Mouse (Mus musculus): ENCODE measurements around the gene Tnfaip8l2. TPM values are rescaled to one million over a fixed set of nuclear protein-coding genes. Genes with fewer than 3 reads are reported as not detected.
"Not testable (repeated sequence)": the region's sequence is repeated elsewhere in the genome, so short reads cannot be mapped to it uniquely, and the experiment has no call there.

The Tnfaip8l2 gene
- total RNA-seq, 2 experiments from 2014 or later, result 3.1 to 8.1 TPM

DNA sequence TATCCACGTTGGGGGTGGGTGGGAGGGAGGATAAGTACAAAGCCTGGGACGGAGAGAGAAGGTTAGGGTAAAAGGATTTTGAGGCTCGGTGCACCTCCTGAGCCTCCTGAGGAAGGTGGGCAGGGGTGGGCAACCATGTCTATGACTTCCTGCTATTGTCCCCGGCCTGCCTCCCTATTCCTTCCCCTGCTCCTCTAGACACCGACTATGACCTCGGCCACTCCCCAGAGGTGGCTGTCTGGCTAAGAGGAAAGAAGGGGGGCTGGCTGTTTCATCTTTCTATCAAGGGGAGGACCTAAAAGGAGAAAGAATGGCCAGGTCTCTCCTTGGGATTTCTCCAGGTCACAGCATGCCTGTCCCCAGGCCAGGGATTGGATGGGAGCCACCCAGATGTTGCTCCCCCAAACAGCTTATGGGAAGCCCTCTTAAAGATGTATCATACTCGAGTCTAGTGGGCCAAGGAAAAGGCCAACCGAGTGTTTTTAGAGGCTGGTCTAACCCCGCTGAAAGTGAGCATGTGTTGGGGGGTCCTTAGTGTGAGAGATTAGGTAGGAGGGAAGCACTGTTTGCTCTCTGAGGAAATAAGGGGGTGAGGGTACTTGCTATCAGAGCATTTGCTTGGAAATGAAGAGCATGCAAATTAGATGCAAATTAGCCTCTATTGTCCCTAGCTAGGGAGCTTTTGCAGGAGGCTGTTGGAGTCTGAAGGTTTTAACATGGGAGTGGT, 19.6 kb upstream of the Tnfaip8l2 start:
- no peak for ATAC-seq (replicated peaks; ENCODE audit: low FRiP score, low TSS enrichment, poor library complexity, severe bottlenecking)

DNA sequence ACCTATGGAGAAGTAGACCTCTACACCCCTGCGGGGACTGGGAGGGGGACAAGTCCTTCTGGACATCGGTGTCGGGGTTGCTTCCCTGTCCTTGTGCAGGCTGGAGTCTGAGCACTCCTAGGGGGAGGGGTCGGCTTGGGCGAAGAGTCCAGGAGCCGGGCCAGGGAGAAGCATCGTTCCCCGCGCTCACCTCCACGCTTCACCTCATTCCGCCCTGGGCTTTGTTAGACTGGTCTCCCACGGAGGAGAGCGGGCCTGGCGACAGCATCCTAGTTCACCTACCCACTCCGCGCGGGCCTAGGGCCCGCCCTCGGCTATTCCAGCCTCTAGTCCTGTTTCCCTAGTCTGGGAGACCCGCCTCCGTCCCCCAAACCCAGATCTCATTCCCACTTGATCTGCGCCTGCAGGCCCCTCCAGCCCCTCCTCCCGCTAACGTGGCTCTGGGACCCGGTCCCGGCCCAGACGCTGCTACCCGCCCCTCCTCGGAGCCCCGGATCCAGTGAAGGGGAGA, 18.9 kb upstream of the Tnfaip8l2 start:
- ATAC-seq (replicated peaks; ENCODE audit: low FRiP score, low TSS enrichment, poor library complexity, severe bottlenecking), result no peak

DNA sequence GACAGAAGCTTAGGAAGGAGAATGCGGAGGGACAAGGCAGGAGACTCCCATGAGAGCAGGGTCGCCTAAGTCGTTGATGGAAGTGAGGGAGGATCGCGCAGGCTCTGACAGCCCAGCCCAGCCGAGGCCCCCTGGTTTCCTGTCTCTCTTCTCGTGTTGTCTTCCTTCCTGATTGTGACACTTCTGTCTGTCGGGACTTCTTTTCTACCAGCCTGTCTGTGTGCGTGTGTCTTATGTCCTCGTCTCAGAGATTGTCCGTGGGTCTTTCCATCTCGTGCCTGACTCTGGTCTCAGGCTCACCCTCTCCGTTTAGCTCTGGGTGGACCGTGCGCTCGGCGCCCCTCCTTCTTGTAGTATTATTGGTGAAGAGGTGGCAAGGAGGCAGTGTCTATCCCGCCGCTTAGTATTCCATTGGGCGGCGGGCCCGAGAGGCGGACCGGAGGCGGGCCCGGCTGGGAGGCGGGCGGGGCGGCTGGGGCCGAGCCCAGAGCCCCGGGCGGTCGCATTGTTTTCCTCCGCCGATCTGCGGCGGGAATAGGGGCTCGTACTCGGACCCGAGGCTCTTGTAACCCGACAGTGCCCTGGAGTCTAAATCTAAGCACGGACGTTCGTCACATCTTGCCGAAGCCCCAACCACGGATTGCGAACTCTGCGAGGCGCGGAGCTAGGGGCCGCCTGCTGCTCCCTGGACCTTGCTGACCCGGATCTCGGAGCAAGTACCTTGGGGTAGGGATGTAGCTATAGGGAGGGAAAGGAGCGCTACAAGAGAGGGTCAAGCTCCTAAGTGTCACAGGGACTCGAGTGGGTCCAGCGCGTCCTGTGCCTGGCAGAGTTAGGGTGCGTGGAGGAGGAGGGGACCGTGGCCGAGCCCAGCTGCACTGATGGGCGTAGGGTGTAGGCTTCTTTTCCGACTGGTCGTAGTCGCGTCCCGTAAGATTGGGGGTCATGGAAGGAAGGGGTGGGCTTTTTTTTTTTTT, 18.1 kb upstream of the Tnfaip8l2 start, which contains the start of gene Sema6c:
Sema6c (plus strand) TSS at position 471 of the 977 bp plus-strand sequence.
- peak; percentile 97 for ATAC-seq (replicated peaks; ENCODE audit: low FRiP score, low TSS enrichment, poor library complexity, severe bottlenecking)

DNA sequence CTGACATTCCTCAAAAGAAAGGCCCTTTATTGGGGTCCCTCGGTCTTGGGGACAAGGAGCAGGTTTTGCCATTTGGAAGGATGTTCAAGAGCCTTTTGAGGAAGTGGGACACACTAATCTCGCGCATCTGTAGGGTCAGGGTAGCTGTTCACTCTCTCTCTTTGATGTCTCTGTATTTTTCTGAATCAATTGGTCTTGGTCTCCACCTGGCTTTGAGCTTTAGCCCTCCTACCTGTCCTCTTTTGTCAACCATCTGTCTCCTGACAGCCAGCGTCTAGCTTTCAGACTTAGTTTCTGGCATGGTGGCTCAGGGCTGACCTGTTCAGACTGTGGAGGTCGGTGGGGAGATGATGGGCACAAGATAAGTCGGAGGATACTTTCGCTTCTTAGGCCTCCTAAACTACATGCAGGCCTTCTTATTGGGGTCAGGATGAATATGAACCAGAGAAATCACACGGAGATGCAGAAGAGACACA, 17.4 kb upstream of the Tnfaip8l2 start:
- ATAC-seq (replicated peaks; ENCODE audit: low FRiP score, low TSS enrichment, poor library complexity, severe bottlenecking), result no peak

DNA sequence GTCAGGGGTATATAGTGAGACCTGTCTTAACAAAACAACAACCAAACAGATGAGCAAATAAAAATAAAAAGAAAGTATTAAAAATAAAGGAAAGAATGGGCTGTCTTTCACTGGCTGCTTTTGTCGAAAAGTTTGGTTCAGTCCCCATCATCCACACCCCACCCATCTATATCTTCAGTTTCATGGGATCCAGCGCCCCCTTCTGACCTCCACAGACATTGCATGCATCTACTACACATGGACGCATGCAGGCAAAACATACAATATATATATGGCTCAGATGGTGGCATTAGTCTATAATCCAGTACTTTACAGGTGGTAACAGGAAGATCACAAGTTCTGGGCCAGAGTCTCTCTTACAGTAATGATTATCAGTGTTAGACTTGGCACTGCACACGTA, 11.7 kb upstream of the Tnfaip8l2 start:
- peak; percentile 89 for ATAC-seq (replicated peaks; ENCODE audit: low FRiP score, low TSS enrichment, poor library complexity, severe bottlenecking)

DNA sequence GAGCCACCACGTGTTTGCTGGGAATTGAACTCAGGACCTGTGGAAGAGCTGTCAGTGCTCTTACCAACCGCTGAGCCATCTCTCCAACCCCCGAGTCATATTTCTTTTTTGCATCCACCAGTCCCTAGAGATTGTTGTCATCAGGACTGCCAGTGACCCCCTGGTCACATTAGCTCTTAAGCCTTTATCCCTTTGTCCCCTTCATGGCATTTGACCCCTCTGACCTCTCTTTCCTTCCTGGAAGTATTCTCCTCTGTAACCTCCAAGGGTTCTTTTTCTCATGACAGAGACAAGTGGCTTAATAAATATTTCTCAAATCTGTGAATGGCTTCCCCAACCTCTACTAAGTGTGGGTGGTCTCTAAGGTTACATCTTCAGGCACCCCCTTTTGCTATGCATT, 5.8 kb upstream of the Tnfaip8l2 start:
- no peak for ATAC-seq (replicated peaks; ENCODE audit: low FRiP score, low TSS enrichment, poor library complexity, severe bottlenecking)

DNA sequence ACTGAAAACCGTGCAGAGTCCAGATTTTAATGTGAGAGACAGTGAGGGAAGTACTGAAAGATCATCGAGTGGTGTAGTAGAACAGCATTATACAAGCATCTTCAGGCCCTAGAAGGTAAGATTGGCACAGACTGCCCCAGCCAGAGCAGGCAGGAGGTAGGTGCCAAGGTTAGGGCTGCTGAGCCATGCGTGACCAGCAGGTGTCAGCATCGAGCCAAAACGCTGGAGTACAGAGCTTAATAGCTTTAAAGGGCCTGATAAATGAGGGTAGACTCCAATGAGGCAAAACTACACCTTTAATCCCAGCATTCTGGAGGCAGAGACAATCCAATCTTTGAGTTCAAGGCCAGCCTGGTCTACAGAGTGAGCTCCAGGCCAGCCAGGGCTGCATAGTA, 454 bp upstream of the Tnfaip8l2 start:
- peak; percentile 84 for ATAC-seq (replicated peaks; ENCODE audit: low FRiP score, low TSS enrichment, poor library complexity, severe bottlenecking)

DNA sequence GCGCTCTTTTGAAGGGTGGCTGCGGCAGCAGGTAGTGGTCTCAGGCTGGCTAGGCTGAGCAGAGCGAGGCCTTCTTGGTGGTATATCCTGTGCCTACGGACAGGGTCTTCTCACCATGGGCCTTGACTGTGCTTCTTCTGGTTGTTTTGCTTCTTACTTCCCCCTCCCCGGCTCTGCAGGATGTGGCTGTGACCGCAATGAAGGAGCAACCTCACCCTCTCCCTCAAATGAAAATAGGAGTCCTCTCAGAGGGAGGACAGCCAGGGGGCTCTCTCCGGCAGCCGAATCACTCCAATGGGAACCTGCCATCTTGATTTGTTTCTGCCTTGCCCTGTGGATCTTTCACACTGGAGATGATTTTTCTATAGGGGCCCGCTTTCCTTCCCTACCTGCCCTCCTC, 686 bp downstream of the Tnfaip8l2 start:
- ATAC-seq (replicated peaks; ENCODE audit: low FRiP score, low TSS enrichment, poor library complexity, severe bottlenecking), result peak; percentile 28; the same call in 1 of the 2 replicates

DNA sequence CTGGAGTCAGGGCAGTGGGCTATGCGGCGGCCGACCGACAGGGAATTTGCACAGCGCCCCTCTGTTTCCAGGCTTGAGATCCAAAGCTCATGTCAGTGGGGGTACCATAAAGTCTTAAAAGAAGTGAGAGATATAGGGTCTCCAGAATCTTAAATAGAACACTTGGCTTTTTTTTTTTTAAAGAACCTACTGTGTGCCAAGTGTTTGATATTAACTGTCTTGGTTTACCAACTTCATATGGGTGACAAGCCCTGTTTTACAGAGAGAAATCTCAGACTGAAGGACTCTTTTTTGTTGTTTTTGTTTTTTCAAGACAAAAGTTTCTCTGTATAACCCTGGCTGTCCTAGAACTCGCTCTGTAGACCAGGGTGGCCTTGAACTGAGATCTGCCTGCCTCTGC, 1.4 kb downstream of the Tnfaip8l2 start:
- no peak for ATAC-seq (replicated peaks; ENCODE audit: low FRiP score, low TSS enrichment, poor library complexity, severe bottlenecking)

DNA sequence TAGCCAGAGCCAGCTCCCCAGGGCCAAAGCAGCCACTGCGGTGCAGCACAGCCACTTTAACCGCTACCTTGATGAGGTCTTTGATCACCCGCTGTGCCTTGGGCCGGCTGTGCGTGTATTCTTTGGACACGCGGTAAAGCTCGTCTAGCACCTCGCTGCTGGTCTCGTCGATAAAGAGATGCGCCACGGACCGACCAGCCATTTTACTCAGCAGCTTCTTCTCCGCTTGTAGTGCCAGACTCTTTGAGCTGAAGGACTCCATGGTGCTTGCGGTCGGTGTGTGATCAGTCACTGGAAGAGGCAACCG, 1.9 kb downstream of the Tnfaip8l2 start:
- no peak for ATAC-seq (replicated peaks; ENCODE audit: low FRiP score, low TSS enrichment, poor library complexity, severe bottlenecking)

DNA sequence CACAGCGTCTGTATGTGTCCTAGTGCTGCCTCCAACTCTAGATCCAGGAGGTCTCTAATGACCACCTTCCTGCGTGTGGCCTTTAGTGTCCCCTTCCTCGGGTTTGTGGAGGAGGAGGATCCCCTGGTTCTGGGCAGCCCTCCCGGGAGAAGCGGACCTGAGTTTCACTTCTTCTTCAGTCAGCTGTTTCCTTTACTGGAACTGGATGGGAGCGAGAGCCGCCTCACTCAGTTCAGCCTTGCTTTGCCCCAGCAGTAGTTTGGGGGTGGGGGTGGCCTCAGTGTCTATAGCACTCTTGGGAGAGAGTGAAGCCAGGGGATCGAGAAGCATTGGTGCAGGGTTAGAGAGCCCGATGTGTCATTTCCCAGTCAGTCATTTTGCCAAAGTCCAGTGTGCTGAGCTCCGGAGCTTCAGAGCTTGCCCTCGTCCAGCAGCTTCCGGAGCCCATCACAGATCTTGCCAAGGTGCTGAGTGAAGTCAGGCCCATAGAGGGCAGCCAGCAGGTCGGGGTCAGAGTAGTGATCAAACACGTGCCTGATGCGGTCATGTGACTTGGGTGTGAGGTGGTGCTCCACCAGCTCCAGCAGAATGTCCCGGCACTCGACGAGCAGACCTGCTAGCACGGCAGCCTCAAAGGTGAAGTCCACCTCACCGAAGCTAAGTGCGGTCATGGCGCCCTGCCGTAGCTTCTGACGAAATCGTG, 2.4 kb downstream of the Tnfaip8l2 start:
- ATAC-seq (replicated peaks; ENCODE audit: low FRiP score, low TSS enrichment, poor library complexity, severe bottlenecking), result no peak

DNA sequence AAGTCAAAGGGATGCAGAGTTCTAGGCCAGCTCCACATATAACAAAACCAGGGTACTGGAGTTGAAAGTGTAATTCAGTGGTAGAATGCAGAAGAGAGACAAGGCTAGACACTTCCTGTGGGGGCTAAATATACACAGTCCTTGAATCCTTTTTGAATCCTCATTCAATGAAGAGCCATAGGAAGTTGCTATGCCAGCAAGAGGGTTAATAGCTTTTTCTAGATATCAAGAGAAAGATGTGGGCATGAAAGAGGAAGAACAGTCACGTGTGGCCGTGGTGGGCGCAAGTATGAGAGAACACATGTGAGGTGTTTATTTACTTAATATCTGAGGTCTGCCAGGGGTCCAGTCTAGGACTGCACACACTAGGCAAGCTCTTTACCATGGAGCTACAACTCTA, 5.8 kb downstream of the Tnfaip8l2 start:
- ATAC-seq (replicated peaks; ENCODE audit: low FRiP score, low TSS enrichment, poor library complexity, severe bottlenecking), result no peak

DNA sequence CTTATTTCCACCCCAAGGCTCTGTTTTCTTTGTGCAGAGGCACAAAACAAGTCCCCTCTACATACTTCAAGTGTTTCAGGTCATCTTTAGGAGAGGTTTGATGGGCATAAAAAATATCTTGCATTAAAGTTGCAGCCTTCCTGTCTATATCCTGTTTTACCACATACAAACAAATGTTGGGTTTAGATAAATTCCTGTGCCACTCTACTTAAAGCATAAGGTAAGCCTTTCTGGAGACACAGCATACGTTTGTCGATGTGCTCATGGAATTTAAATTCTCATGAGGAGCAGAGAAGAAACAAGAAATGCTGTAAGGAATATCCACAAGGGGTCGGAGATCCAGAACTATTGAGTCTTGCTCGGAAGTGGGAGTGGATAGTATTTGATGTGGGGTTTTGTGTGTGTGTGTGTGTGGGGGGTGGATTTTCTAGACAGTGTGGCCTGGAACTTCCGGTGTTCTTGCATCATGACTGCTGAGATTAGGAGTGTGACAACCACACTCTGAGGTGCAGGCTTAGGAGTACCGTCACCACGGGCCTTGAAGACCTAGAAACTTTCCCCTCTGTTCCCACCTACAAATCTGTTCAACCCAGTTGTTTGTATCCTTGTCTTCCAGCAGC, 6.6 kb downstream of the Tnfaip8l2 start:
- ATAC-seq (replicated peaks; ENCODE audit: low FRiP score, low TSS enrichment, poor library complexity, severe bottlenecking), result 0 out of 2 replicates have a peak, but pooled peaks have one; percentile 25

DNA sequence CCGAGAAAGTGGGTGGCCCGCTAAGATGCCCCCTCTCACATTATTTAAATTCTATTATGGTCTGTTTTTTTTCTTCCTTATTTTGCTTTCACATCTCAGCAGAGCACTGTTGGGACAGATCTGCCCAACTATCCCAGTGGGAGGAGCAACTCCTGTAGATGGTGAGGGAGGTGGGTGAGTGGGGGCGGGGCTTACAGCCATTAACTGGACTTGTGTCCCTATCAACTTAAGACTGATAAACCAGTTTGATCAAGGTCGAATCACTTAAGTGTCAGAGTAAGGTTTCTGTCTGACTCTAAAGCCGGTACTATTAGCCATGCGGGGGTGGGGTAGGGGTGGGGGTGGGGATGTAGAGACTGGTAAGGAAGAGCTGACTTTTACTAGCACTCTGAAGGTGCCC, 7.1 kb downstream of the Tnfaip8l2 start:
- ATAC-seq (replicated peaks; ENCODE audit: low FRiP score, low TSS enrichment, poor library complexity, severe bottlenecking), result no peak; the same call in 1 of the 2 replicates

DNA sequence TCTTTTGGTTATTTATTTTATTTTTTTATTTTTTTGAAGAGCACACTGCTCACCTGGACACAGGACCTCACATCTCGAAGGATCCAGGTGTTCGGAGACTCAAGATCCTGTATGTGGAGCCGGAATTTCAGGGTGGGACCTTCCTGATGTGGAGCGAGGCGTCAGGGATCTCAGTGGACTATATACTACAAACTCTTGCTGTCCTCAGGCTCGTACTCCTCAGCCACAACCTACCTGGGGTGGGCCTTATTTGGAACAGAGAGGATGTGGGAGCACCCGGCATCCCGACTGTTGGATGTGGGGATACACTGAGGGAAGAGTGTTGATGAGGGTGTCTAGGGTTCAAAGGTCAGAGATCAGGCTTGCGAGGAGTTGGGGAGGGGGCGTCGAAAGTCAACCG, 8.0 kb downstream of the Tnfaip8l2 start:
- peak; percentile 31; the same call in 1 of the 2 replicates for ATAC-seq (replicated peaks; ENCODE audit: low FRiP score, low TSS enrichment, poor library complexity, severe bottlenecking)

DNA sequence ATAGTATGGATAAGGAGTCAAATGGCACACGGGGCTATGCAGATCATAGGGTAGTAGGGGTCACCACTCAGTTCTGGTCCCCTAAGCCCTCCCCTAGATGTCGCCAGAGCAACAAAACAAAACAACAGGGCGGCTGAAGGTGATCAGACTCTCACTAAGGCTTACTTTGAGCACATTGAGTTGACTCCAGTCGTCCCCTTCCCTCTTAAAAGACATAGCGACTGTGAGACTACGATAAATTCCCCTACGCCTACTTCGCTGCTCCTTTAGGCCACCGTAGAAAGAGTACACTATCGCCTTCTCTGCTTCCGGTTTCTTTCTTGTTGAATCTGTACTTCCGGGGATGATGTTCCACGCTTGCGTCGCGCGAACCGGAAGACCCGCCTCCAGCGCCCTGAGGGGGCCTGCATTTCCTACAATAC, 8.5 kb downstream of the Tnfaip8l2 start, which contains the start of the genes Scnm1 and Lysmd1:
Scnm1 (minus strand) TSS at position 332 of the 422 bp plus-strand sequence.
Lysmd1 (plus strand) TSS at position 409 of the 422 bp plus-strand sequence.
- ATAC-seq (replicated peaks; ENCODE audit: low FRiP score, low TSS enrichment, poor library complexity, severe bottlenecking), result peak; percentile 89

DNA sequence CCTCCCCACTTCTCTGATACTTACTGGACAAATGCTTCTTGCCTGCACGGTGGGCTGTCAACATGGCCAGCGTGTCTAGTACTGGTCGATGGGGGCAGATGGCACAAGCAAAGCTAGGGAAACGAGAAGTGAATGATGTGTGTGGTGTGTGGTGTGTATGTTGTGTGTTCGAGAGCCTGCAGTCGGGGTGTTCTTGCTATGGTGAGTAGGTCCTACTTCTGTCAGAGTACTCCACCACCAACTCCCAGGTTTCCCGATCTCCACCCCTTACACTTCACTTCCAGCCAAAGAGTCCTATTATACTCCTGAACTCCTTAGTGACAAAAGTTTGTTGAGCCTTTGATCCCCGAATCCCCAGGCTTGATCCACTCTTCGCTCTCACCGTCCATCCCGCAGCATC, 9.0 kb downstream of the Tnfaip8l2 start:
- ATAC-seq (replicated peaks; ENCODE audit: low FRiP score, low TSS enrichment, poor library complexity, severe bottlenecking), result no peak

DNA sequence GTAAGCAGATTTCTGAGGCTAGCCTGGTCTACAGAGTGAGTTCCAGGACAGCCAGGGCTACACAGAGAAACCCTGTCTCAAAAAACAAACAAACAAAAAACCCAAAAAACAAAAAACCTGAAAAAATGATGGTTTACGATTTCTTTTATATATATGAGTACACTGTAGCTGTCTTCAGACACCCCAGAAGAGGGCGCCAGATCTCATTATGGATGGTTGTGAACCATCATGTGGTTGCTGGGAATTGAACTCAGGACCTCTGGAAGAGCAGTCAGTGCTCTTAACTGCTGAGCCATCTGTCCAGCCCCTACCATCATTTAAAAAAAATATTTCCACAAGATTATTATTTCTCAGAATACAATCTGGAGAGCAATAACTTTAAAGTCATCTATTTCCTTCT, 9.8 kb downstream of the Tnfaip8l2 start:
- not testable (repeated sequence) for ATAC-seq (replicated peaks; ENCODE audit: low FRiP score, low TSS enrichment, poor library complexity, severe bottlenecking)

DNA sequence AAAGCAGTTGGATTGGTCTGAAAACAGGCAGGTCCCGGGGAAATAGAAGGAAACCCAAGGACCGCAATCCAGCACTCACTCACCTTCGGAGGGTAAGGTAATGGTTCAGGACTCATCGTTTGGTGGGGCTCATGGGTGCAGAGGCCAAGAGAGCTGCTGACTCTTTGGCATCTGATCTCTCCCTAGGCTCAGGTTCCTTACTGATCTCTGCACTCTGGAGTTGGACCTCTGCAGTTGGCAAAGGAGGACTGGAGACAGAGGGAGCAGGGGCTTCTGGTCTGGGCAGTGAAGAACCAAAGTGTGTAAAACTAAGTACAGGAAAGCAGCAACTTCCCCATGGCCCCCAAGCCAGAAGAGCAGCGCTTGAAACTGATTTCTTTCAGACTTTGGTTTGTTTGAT, 12.1 kb downstream of the Tnfaip8l2 start:
- no peak for ATAC-seq (replicated peaks; ENCODE audit: low FRiP score, low TSS enrichment, poor library complexity, severe bottlenecking)
